Mouse (Mus musculus) CH12F3 (cell line): ENCODE results near the gene Amigo2.

Experiments used
- in situ Hi-C: fragments of 300-500 bp; cut with MboI; formaldehyde crosslinking; loops from 2 replicates; pipeline ENCODE4 v1.14.3; 2020; ENCODE audit warnings: low sequenced_read_pairs

Amigo2 gene

DNA sequence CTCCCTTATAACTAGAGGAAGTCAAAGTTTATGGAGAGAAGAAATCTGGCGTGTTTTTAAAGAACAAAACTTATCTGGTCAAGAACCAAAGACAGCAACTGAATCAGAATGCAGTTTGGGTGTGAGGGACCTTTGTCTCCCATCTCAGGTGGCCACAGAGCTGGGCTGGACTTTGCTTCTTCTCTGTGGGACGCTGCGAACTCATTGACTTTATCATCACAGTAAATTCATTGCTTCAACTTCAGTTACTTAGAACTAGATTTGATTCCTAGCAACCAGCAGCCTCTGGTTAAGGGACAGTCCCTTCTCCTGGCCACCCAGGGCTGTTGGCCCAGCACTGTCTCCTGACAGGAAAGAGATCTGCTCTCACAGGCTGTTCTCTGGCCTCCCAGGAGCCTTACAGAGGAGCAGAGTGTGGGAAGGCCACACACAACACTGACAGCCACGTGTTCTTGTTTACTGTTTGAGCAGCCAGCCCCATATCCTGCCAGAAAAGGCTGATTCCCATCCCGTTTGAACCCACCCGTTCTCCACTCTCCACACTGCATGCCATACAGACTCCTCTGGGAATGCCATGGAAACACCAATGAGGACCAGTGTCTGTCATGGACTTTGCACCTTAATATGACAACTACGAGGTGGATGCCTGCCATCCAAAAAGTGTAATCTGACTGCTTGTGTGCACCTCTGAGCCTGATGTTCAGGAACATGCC lies 25.1 kb upstream of the Amigo2 start:
- in situ Hi-C loops: no loop called here

DNA sequence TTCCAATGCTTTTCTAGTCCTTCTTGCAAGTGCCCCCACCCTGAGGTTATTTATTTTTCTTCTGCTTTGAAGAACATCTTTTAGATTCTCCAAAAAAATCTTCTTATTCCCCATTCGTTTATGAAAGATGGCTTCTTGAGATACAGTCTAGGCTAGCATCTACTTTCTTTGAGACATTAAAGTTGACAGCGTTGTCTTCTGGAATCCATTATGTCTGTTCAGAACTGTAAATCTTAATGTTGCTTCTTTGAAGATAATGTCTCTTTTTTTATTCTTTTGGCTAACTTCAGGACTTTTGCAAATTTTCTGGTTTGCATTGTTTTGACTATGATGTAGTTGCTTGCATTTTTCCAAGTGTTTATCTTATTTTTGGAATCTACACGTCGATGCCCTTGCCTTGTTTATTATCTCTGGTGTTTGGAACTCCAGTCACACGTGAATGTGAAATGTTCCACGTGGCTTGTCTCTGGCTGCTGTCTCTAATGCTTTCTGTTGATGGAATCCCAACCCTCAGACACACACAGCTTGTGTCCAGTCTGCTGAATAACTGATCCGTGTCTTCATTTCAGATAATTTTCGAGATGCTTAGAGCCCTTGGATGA lies 20.1 kb upstream of the Amigo2 start:
- in situ Hi-C loops: no loop called here

DNA sequence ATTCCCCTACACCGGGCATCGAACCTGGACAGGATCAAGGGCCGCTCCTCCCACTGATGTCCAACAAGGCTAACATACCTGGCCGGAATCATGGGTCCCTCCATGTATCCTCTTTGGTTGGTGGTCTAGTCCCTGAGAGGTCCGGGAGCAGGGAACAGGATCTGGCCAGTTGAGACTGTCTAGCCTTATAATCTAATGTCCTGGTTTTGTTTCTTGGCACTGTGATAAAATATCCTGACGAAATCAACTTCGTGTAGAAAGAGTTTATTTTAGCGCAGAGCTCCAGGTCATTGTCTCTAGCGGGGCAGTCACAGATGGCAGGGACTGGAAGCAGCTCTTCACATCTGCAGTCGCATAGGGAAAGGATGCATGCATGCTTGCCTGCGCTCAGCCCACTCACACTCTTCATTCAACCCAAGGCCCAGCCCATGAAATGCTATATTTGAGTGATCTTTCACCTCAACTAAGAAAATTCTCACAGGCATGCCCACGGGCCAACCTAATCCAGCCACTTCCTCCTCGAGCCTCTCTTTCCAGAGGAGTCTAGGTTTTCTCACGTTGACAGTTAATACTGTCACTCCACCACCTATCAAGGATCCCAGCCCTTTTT lies 19.3 kb upstream of the Amigo2 start:
- in situ Hi-C loops: no loop called here

DNA sequence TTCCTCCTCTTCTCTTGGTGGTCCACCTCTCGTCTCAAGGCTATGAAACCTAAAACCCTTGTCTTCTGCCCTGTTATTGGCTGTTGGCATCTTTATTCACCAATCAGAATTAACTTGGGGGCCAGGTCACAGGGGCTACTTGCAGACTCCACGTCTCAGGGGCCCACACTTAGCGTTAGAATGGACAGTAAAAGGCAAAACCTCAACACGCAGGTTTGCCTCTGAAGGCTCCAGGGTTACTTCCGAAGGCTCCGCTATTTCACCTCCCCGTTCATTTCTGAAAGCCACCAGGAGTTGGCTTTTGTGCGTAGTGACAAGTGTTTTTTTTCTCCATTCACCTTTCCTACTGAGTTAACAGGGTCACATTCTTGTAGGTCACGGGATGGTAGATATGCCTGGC lies 15.2 kb upstream of the Amigo2 start:
- in situ Hi-C loops: no loop called here

DNA sequence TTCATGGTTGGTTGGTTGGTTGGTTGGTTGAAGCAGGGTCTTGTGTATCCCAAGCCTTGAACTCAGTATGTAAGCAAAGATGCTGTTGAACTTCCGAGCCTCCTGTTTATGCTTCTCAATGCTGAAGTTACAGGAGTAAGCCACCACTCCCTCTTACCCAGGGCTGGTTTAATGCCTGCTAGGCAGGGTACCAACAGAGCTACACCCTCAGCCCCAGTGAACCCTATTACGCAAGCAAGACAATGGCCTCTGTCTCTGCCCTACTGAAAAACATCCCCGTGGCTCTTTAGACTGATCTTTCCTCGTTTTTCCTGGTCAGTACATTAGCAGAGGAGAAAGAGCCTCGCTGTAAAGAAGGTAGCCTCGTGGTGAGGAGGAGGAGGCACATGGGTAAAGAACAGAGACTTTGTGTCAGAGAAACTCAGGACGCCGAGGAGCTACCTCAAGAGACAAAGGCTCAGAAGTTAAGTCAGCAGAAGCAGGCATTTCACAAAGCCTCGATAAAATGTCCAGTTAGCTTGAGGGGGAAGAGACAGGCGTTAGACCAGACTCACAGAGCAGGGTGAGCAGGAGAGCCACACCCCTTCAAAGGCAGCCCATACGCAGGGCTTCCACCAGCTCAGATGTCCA lies 13.0 kb upstream of the Amigo2 start:
- in situ Hi-C loops: no loop called here

DNA sequence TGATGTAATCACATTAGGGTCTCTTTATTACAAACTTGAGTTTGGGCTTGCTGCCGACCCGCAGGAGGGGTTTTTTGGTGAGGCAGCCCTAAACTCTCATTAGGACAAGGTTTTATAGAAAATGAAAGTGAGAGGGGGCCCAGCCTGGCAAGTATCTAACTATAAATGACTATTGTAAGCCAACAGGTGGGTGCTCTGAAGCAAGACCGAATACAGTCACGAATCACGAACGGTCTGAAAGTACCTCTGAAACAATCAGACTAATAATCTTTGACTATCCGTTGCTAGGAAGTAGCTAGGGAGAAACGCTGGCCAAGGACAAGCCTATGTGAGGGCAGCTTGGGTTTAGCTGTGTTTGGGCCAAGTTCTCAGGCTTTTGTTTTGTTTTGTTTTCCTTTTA lies 12.2 kb upstream of the Amigo2 start:
- in situ Hi-C loops: no loop called here

DNA sequence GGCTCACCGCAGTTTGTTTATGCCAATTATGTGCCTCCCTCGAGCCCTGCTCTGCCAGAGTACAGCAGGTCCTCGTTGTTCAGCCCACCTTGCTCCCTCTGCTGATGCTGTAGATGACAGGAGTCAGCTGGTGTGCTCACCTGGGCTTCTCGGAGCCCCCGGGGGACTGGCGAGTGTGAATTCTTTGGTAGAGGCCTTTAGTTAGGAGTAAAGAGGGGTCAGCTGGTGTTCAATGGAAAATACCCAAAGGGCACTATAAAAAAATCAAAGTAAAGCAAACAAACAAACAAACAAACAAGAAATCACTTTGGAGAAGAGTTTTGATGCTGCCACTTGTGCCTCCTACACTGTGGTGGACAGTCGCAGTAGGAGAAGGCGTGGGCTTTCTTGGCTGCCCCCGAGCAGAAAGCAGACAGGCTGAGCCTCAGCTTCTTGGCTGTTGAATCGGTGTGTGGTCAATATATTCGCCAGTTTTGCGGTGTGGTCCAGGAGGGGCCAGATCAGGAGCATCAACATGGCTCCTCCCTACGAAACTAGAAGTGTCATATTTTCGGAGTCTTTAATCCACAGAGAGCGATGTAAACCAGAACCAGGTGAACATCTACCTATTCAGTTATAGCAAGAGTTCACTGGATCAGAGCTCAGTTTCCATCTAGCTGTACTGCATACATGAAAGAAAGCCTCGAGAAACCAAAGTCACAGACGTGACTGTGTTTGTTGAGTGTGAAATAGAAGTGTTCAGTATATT lies 11.6 kb upstream of the Amigo2 start:
- in situ Hi-C loops: no loop called here

DNA sequence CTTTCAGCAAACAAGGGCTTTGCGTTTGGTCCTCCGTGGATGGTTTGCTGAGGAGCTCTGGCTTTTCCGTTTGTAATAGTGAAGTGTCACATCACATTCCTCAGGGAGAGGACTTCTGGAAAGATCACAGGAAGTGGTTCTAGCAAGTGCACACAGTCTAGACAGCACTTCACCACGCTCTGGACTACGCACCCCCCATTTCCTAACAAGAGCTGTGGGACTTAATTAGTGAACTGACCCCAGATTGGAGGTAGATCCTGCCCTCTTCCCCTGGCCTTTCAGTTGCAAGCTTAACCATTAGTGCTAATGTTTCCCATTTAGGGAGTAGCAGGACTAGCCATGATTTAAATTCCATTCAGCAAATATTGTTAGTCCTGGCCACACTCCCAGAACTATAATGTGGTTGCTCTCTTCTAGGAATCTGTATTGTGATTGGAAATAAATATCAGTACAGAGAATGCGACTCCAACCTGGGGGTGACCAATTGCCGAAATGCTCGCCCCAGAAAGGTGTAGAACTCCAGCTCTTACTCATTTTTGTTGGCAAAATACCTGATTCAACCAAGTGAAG lies 10.2 kb upstream of the Amigo2 start:
- in situ Hi-C loops: no loop called here

DNA sequence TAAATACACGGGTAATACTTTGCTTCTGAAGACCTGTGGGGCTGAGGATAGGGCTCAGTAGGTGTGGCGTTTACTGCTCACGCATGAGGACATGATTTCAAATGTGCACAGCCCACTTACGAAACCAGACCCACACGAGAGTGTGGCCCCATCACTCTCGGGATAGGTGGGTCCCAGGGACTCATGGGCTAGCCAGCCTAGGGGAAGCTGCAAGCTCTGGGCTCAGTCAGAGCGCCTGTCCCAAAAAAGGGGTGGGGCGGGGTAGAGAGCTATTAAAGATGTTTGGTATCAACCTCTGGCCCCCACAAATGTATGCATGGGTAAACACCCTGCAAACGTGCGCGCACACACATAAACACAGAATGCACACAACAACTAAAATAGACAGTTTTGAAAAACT lies 9.3 kb upstream of the Amigo2 start:
- in situ Hi-C loops: no loop called here

DNA sequence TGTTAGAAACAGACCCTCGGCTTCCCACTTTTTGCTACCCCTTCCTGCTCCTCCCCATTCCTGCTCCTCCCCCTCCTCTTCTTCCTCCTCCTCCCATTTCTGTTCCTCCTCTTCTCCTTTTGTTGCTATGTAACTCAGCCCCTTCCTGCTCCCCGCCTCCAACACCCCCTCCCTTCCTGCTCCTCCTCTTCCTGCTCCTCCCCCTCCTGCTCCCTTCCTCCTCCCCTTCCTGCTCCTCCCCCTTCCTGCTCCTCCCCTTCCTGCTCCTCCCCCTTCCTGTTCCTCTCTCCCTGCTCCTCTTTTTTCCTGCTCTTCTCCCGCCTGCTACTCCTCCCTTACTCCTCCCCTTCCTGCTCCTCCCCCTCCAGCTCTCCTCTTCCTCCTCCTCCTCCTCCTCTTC lies 8.7 kb upstream of the Amigo2 start:
- in situ Hi-C loops: no loop called here

DNA sequence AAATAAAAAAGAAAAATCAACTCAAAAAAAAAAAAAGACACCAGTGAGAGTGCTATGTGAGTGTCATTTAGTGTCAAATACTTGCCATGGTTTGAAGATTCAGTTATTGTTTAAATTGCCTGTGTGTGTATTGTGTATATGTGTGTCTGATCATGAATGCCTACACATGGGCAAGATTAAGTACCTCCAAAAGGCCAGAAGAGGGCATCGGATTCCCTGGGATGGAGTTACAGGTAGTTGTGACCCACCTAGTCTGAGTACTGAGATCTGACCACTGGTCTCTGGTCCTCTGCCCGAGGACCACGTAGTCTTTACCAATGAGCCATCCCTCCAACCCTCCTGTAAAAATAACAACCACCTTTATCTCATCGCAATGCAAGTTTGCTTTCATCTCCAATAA lies 7.3 kb upstream of the Amigo2 start:
- in situ Hi-C loops: no loop called here

DNA sequence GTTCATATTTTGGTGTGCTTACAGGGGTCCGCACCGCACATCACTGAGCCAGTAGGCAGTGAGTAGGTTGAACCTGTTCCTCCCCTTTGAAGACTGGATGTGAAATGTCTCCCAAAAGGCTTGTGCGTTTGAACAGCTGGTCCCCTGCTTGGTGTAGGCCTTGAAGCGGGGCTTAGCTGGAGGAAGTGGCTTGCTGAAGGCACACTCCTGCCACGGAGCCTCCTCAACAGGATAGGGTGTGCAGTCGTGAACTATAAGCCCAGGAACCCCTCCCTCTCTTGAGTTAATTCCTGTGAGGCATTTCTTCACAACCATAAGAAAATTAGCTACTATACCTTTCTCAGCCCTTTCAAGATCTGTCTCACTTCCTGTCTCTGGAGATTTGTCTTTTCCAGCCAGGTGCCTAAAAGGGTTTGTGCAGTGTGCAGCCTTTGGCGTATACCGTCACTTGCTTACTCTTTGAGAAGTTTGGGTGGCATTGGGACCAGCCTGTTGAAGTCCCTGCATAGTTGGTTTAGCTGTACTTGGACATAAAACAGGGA lies 5.5 kb upstream of the Amigo2 start:
- in situ Hi-C loops: no loop called here

DNA sequence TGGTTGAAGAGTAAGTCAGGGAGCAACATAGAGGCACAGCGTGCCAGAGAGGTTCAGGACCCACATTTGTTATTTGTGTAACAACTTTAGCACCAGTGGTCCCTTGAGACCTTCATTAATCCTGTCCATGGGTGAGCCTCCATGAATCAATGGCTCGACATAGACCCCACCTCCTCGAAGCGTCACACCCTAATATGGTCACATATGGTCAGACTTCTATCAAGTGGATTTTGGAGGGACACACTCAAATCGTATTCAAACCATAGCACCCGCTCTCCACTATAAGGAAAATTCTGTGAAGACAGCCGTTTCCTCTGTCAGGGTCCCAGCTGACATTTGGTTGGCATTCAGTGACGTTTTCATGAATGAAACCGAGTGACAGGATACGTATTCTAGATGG lies 2.2 kb upstream of the Amigo2 start:
- in situ Hi-C loops: loop anchor here (10.0 to 25.0 kb wide), 2 partner anchors 338 to 415 kb away; no protein-coding TSS in a partner anchor

DNA sequence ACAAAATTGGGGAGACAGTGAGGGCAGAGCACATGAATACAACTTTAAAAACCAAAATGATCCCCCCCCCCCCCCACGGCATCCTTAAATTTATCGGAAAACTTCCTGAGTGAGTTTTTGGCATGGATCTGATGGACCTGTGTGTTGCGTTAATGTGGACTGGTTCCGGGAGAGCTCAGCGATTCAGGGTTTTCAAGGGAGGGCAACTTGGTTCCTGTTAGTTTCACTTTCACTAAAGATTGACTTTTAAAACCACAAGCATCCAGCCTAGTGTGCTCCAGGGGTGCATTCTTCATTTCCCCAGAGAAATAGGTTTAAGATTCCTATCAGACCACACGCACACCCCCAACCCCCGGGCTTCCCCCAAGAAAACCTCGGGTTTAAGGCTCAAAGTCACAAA lies 1.2 kb upstream of the Amigo2 start:
- in situ Hi-C loops: loop anchor here (10.0 to 25.0 kb wide), 2 partner anchors 339 to 417 kb away; no protein-coding TSS in a partner anchor

DNA sequence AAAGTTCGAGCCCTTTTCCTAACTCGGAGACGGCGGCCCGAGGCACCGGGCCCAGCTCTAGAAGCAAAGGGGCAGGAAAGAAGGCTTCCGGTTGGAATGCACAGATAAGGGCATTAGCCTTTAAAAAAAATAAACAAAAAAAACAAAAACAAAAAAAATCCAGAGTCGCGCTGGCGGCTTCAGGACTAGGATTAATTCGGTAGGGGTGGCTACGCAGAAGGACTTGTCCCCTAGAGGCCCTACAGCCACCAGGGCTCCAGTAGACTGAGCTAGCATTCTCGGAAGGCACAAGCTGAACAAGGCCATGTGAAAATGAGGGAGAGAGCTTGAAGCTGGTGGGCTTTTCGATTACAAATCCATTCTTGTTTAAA lies 689 bp upstream of the Amigo2 start:
- in situ Hi-C loops: loop anchor here (10.0 to 25.0 kb wide), 2 partner anchors 340 to 417 kb away; no protein-coding TSS in a partner anchor

DNA sequence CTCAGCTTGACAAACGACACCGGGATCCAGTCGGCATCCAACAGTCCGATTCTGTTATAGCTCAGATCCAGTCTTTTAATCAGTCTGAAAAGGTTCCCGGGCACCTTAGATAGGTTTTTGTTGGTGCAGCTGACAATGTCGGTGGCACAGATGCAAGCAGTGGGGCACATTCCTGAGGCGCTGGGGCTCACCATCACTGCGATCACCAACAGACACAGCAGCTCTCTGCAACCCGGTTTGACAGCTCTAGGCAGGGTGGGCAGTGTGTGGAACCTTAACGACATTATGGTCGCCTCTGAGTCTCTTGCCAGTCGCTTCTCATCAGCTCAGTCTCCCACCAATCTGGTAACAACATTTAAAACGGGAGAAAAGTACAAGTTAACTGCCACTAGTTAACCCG lies 831 bp downstream of the Amigo2 start:
- in situ Hi-C loops: loop anchor here (10.0 to 25.0 kb wide), 2 partner anchors 341 to 419 kb away; no protein-coding TSS in a partner anchor

DNA sequence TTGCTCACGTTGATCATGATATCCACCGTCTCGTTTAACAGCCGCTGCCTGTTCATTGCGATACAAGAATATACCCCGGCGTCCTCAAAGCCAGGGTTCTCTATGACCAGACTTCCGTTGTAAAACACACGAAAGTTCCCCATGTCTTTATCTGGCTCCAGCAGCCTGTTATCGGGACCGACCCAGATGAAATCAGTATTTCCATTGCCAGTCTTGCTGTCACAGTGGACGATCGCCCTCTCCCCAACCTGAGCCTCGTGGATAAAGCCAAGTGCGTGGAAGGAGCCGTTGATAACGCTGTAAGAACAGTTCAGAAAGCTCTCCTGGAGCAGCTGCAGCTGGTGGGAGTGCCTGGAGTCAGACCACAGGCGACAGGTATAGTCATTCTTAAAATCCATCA lies 1.7 kb downstream of the Amigo2 start:
- in situ Hi-C loops: loop anchor here (10.0 to 25.0 kb wide), 2 partner anchors 342 to 419 kb away; no protein-coding TSS in a partner anchor

DNA sequence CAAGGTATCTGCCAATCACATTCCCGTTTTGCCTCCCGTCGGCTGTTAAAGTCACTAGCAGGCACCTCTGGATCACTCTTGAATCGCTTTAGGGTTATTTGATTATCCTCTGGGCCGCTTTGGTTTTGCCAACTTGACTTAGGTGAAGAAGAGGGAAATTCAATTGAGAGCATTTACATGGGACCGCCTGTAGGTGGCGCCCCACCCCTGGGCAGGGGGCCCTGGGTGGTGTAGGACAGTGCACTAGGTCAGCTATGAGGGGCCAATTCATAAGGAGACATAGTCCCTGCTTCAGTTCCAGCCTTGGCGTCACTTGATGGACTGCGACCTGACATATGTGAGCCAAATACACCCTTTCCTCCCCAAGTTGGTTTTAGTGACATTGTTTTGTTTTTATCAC lies 10.1 kb downstream of the Amigo2 start:
- in situ Hi-C loops: loop anchor here (25.0 kb wide), 1 partner anchor 350 kb away; no protein-coding TSS in a partner anchor

DNA sequence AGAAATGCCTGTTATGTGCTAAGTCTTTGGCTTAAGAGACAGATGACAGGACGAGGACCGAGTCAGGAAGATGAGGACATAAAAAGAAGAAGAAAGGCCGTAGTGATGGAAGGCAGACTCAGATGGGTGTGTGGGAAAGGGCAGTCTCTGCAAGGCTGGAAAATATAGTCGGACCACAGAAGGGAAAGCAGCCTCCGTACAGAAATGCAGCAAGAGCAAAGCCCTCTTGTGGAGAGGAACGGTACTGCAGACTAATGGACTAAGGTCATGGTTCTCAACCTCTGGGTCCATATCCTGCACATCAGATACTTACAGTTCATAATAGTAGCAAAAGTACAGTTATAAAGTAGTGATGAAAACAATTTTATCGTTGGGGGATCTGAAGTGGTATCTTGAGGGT lies 11.9 kb downstream of the Amigo2 start:
- in situ Hi-C loops: loop anchor here (25.0 kb wide), 1 partner anchor 352 kb away; no protein-coding TSS in a partner anchor

DNA sequence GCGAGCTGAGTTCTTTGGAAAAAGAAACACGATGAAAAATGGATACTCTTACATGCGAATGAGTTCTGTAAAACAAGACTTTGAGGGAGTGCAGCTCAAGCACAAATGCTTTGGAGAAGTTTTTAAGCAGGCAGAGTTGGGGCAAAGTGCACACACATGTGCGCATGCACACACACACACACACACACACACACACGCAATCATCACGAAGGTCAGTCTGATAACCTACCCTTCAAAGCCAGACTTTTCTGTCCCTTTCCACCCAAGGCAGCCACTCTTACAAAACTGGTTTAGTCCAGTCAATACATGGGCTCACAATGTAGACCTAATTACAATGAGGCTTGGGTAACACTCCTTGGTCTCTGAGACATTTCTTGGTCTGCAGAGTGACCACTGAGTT lies 13.0 kb downstream of the Amigo2 start:
- in situ Hi-C loops: loop anchor here (25.0 kb wide), 1 partner anchor 353 kb away; no protein-coding TSS in a partner anchor
